Mouse (Mus musculus): ENCODE measurements around the gene Inpp5d. TPM values are rescaled to one million over a fixed set of nuclear protein-coding genes. Genes with fewer than 3 reads are reported as not detected.

Inpp5d gene
- total RNA-seq, 2 experiments from 2014 or later: 59.8 to 96.9 TPM

DNA sequence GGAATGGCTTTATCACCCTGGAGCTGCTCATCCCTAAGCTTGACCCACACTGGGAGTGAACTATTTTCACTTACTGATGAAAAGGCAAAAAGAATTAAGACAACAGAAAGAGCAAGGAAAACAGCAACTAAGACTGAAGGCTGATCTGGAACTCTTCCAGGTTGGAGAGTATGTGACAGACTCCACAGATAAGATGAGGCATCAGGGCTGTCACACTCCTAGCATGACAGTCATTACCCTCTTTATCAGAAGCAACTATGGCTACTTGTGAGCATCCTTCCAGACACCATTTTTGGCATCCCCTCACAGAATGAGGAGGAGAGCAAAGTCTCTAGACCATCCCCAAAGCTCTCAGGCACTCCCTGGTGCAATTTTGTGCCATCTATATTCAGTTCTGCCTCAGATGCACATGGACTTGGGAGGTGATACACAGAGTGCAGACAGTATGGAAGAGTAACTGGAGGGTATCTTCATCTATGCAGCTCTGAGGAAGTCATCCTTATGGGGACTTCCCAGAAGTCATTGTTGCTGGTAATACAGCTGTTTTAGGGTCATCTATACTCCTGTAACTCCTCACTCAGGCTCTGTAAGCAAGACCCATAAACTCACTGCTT, 129.4 kb downstream of the Inpp5d start:
- peak; percentile 77 for ATAC-seq (replicated peaks; ENCODE audit: low FRiP score, low TSS enrichment, poor library complexity, severe bottlenecking)

GRCm38 (mm10) chr1:87755641-87756470, 135.7 kb downstream of the Inpp5d start, which contains the start of gene Atg16l1:
Gene Atg16l1, plus strand, starts transcription at chr1:87755870.
- ATAC-seq (replicated peaks; ENCODE audit: low FRiP score, low TSS enrichment, poor library complexity, severe bottlenecking): peak; percentile 100

DNA sequence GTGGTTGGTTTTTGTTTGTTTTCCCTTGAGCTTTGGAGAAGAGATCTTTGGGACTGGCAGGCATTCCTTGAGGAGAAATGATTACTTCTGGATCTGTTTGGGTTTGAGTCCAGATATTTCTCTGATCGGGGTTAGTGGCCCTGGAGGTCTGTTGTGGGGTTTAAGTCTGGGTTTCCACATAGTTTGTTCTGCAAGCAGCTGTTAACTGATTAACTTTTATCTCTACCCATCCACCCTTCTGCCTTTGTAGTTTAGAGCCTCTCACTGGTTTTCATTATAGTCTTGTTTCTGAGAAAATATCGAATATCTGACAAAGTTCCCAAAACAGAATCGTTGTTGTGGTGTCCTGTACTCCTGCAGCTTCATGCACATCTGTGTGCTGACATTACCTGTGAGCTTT, 143.7 kb downstream of the Inpp5d start:
- ATAC-seq (replicated peaks; ENCODE audit: low FRiP score, low TSS enrichment, poor library complexity, severe bottlenecking): peak; percentile 75

DNA sequence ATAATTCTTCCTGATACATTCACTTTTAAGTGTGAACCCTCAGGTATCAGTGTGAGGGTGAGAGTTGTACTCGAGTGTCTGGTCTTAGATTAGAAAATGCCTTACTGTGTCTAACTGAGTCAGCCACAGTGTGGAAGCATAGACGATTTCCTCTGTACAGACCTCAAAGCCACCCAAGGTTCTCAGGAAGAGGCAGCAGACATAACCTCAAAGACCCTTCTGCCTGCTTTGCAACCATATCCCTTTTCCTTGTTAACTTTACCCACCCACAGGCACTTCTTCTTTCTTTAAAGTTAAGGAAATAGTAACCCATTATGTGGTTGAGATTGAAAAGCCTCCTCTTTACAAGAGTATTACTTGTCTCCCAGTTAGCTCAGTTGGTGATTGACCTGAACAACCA, 145.6 kb downstream of the Inpp5d start:
- ATAC-seq (replicated peaks; ENCODE audit: low FRiP score, low TSS enrichment, poor library complexity, severe bottlenecking): no peak

GRCm38 (mm10) chr1:87766233-87766632, 146.1 kb downstream of the Inpp5d start:
- ATAC-seq (replicated peaks; ENCODE audit: low FRiP score, low TSS enrichment, poor library complexity, severe bottlenecking): peak; percentile 35; the same call in 1 of the 2 replicates

GRCm38 (mm10) chr1:87769263-87769662, 149.2 kb downstream of the Inpp5d start:
- ATAC-seq (replicated peaks; ENCODE audit: low FRiP score, low TSS enrichment, poor library complexity, severe bottlenecking): no peak

Other genes starting within 250 kb of the Inpp5d start
- not detected in 2 replicates for gene Kcnj13, start 225.6 kb upstream of the Inpp5d start, total RNA-seq (2014; fragmentation: Nextera tagmentation)
- not detected in 2 replicates for gene Kcnj13, start 225.6 kb upstream of the Inpp5d start, total RNA-seq (2017)
- gene Snorc, start 150.0 kb upstream of the Inpp5d start, total RNA-seq (2014; fragmentation: Nextera tagmentation): not detected in 2 replicates
- gene Snorc, start 150.0 kb upstream of the Inpp5d start, total RNA-seq (2017): not detected in 2 replicates
- not detected in 2 replicates for gene Neu2, start 110.4 kb upstream of the Inpp5d start, total RNA-seq (2014; fragmentation: Nextera tagmentation)
- not detected in 2 replicates for gene Neu2, start 110.4 kb upstream of the Inpp5d start, total RNA-seq (2017)
- not detected in 2 replicates for gene Ngef, start 46.4 kb upstream of the Inpp5d start, total RNA-seq (2014; fragmentation: Nextera tagmentation)
- not detected in 2 replicates for gene Ngef, start 46.4 kb upstream of the Inpp5d start, total RNA-seq (2017)
- 43.1 and 47.6 TPM in 2 replicates for gene Atg16l1, start 135.6 kb downstream of the Inpp5d start, total RNA-seq (2014; fragmentation: Nextera tagmentation)
- gene Atg16l1, start 135.6 kb downstream of the Inpp5d start, total RNA-seq (2017): 58.1 and 59.8 TPM in 2 replicates
- gene Sag, start 183.4 kb downstream of the Inpp5d start, total RNA-seq (2014; fragmentation: Nextera tagmentation): 2.1 and 3.2 TPM in 2 replicates
- gene Sag, start 183.4 kb downstream of the Inpp5d start, total RNA-seq (2017): 0.95 and 2.0 TPM in 2 replicates
- 35.7 and 42.1 TPM in 2 replicates for gene Dgkd, start 233.0 kb downstream of the Inpp5d start, total RNA-seq (2014; fragmentation: Nextera tagmentation)
- gene Dgkd, start 233.0 kb downstream of the Inpp5d start, total RNA-seq (2017): 17.5 and 26.8 TPM in 2 replicates

Data from megakaryocyte-erythroid progenitor cell, adult 5-6 weeks (primary cell).